Mouse (Mus musculus) hindbrain, embryonic 14.5 days (tissue): Measurements from ENCODE around the gene Sdhaf4. TPM values are rescaled to one million over a fixed set of nuclear protein-coding genes. Genes with fewer than 3 reads are reported as not detected.
"Not testable (repeated sequence)": the region's sequence is repeated elsewhere in the genome, so short reads cannot be mapped to it uniquely, and the experiment has no call there.

Experiments used
- ATAC-seq: fragments of 200-750 bp; cut with Nextera tagmentation; 2 replicates; pipeline ENCODE4 v1.8.0; 2017; ENCODE audit warnings: moderate number of reproducible peaks, mild to moderate bottlenecking, moderate TSS enrichment, moderate library complexity; ENCODE audit not compliant: low FRiP score
- DNase-seq: peaks from one replicate; pipeline ENCODE4 v3.0.0-alpha.2; 2015; ENCODE audit warnings: low spot score
- H3K27ac ChIP-seq: fragments of 300-500 bp; sonication (generic); 2 replicates; pipeline ENCODE4 v1.5.1; 2014; ENCODE audit warnings: mild to moderate bottlenecking, moderate library complexity
- H3K27me3 ChIP-seq: fragments of 300-500 bp; sonication (generic); 2 replicates; pipeline ENCODE4 v1.6.1; 2014; ENCODE audit warnings: mild to moderate bottlenecking, low read length, mixed read lengths; ENCODE audit not compliant: control insufficient read depth, insufficient read depth
- H3K36me3 ChIP-seq: fragments of 300-500 bp; sonication (generic); replicated peaks from 2 replicates; pipeline ENCODE4 v1.6.1; 2014; ENCODE audit not compliant: control insufficient read depth, insufficient read depth
- H3K4me1 ChIP-seq: fragments of 300-500 bp; sonication (generic); replicated peaks from 2 replicates; pipeline ENCODE4 v1.6.1; 2014; ENCODE audit warnings: antibody characterized with exemption, low read length, mixed read lengths; ENCODE audit not compliant: control insufficient read depth, insufficient read depth
- H3K4me2 ChIP-seq: fragments of 300-500 bp; sonication (generic); replicated peaks from 2 replicates; pipeline ENCODE4 v1.6.1; 2014; ENCODE audit warnings: mild to moderate bottlenecking, moderate library complexity
- H3K4me3 ChIP-seq: fragments of 300-500 bp; sonication (generic); replicated peaks from 2 replicates; pipeline ENCODE4 v1.5.1; 2014; ENCODE audit warnings: mild to moderate bottlenecking, low read length
- H3K9ac ChIP-seq: fragments of 300-500 bp; sonication (generic); 2 replicates; pipeline ENCODE4 v1.6.1; 2014
- H3K9me3 ChIP-seq: fragments of 300-500 bp; sonication (generic); 2 replicates; pipeline ENCODE4 v1.6.1; 2016; ENCODE audit warnings: low read length; ENCODE audit not compliant: control insufficient read depth
- WGBS: fragments of 180-500 bp; shearing (Covaris S2); extraction: QIAGEN DNeasy Blood & Tissue Kit; methylation state at CpG from one replicate; pipeline ENCODE4 v1.1.7; 2014; 5-methylcytosine and 5-hydroxymethylcytosine counted together
- polyA plus RNA-seq: library from polyadenylated mRNA; unstranded; fragments of >200 nt; fragmentation: Nextera tagmentation; extraction: Ambion mirVana; gene quantifications from 2 replicates; pipeline ENCODE4 v1.2.1, GENCODE M21; 2014

Sdhaf4 gene
- polyA plus RNA-seq, 1 experiment from 2014 or later: 115 TPM

DNA sequence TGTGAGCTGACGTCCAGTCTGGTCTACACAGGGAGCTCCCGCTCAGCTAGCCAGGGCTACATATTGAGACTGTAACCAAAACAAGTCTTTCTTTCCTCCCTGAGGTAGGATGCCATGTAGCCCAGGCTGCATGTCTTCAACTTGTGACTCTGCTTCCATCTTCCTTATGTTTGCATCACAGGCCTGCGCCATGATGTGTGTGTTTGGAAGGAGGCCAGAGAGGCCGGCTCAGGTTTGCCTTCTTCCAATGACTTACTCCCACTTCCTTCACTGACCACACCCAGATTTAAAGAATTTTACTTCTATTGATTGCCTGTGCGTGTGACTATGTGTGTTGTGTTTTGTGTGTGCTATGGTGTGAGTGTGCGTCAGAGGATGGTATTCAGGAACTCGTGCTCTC, 6.6 kb downstream of the Sdhaf4 start:
- H3K27me3 ChIP-seq: no peaks in the 10 kb centered on the region
- no peak overlapping the region for H3K4me3 ChIP-seq
- peaks cover 5% of the 10 kb centered on the region for H3K36me3 ChIP-seq
- no peak overlapping the region for H3K27ac ChIP-seq
- no peaks in the 10 kb centered on the region for H3K9me3 ChIP-seq
- DNase-seq: no peak
- H3K4me2 ChIP-seq: no peak overlapping the region
- H3K9ac ChIP-seq: no peak overlapping the region
- no peak for ATAC-seq
- 97% methylated on average over 7 of the region's 7 CpGs for WGBS
- no peaks in the 10 kb centered on the region for H3K4me1 ChIP-seq

DNA sequence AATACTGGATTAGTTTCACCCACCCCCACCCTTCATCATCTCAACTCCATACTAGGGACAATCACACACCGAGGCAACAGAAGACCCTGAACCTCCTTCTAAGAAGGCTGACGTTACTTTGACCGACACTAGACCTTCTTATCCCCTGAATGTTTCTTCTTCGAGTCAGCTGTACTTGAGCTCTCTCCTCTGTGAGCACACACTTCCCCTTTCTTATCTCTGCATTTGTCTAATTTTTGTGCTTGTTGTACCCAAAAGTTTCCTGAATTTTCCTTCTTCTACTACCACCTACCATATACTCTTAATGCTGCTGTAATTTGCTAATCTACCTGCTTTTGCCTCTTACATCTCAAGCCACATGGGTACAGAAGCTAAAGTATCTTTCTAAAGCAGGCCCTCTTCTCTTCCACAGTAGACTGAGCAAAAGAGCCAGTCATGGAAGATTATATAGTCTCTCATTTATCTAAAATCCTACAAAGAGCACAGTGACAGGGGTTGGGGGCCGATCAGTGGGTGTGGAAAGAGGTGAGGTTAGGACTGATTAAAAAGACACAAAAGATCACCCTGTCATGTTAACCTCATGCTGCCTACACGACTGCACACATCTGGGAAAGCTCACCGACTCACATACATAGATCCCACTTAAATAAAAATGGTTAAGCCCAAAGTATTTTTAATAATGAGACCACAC, 7.2 kb downstream of the Sdhaf4 start:
- no peaks in the 10 kb centered on the region for H3K4me1 ChIP-seq
- no peak overlapping the region for H3K9ac ChIP-seq
- H3K27me3 ChIP-seq: no peaks in the 10 kb centered on the region
- ATAC-seq: no peak
- no peak for DNase-seq
- H3K4me3 ChIP-seq: no peak overlapping the region
- H3K9me3 ChIP-seq: no peaks in the 10 kb centered on the region
- no peak overlapping the region for H3K4me2 ChIP-seq
- WGBS: 91% methylated on average over 7 of the region's 7 CpGs
- peaks cover 5% of the 10 kb centered on the region for H3K36me3 ChIP-seq
- no peak overlapping the region for H3K27ac ChIP-seq

- no peak overlapping the region for H3K4me3 ChIP-seq
- no peaks in the 10 kb centered on the region for H3K4me1 ChIP-seq
- no peaks in the 10 kb centered on the region for H3K9me3 ChIP-seq
- no peaks in the 10 kb centered on the region for H3K27me3 ChIP-seq
- no peak overlapping the region for H3K4me2 ChIP-seq
- H3K27ac ChIP-seq: no peak overlapping the region
- H3K9ac ChIP-seq: no peak overlapping the region
- ATAC-seq: no peak
- 98% methylated on average over 3 of the region's 3 CpGs for WGBS
- peaks cover 5% of the 10 kb centered on the region for H3K36me3 ChIP-seq
- DNase-seq: no peak
Observed at GRCm38 (mm10) chr1:23997493-23997892, 8.0 kb downstream of the Sdhaf4 start.

- Histone ChIP-seq H3K4me3 (no peak overlapping the region), H3K36me3 (peaks cover 5% of the 10 kb centered on the region), H3K4me2 (no peak overlapping the region), H3K27me3 (no peaks in the 10 kb centered on the region), H3K9ac (no peak overlapping the region), H3K9me3 (no peaks in the 10 kb centered on the region), H3K4me1 (no peaks in the 10 kb centered on the region), H3K27ac (no peak overlapping the region)
- WGBS: 93% methylated on average over 4 of the region's 4 CpGs
- DNase-seq (no peak), ATAC-seq (no peak)
Observed at GRCm38 (mm10) chr1:23995420-23995819, 10.0 kb downstream of the Sdhaf4 start.

DNA sequence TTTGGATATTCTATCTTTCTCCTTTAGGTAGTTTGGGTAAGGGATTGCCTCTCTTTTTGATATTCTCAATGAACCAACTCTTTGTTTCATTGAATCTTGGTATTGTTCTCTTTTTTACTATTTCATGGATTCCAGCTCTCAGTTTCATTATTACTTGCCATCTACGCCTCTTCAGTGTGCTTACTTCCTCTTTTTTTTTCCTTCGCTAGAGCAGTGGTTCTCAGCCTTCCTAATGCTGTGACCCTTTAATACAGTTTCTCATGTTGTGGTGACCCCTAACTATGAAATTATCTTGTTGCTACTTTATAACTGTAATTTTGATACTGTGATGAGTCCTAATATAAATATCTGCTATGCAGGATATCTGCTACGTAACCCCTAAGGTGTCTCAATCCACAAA, 22.3 kb downstream of the Sdhaf4 start:
- H3K36me3 ChIP-seq: no peaks in the 10 kb centered on the region
- no peak for ATAC-seq
- no peak for DNase-seq
- no peak overlapping the region for H3K27ac ChIP-seq
- H3K4me3 ChIP-seq: no peak overlapping the region
- no peaks in the 10 kb centered on the region for H3K4me1 ChIP-seq
- no peaks in the 10 kb centered on the region for H3K27me3 ChIP-seq
- no peak overlapping the region for H3K9ac ChIP-seq
- H3K4me2 ChIP-seq: no peak overlapping the region
- no peaks in the 10 kb centered on the region for H3K9me3 ChIP-seq
- 92% methylated on average over 3 of the region's 3 CpGs for WGBS

- Histone ChIP-seq H3K36me3 (no peaks in the 10 kb centered on the region), H3K4me1 (no peaks in the 10 kb centered on the region), H3K4me2 (no peak overlapping the region), H3K27me3 (no peaks in the 10 kb centered on the region), H3K27ac (no peak overlapping the region), H3K9me3 (no peaks in the 10 kb centered on the region), H3K4me3 (no peak overlapping the region), H3K9ac (no peak overlapping the region)
- DNase-seq (no peak), ATAC-seq (no peak)
- WGBS: 87% methylated on average over 6 of the region's 6 CpGs
Observed at GRCm38 (mm10) chr1:23978281-23978680, 27.2 kb downstream of the Sdhaf4 start.

- H3K9me3 ChIP-seq, H3K27ac ChIP-seq, H3K27me3 ChIP-seq, H3K9ac ChIP-seq, ATAC-seq, DNase-seq, H3K4me3 ChIP-seq, H3K4me1 ChIP-seq, H3K4me2 ChIP-seq, H3K36me3 ChIP-seq: not testable (repeated sequence)
- WGBS: 85% methylated on average over 3 of the region's 4 CpGs
Observed at GRCm38 (mm10) chr1:23971159-23971558, 34.3 kb downstream of the Sdhaf4 start.

GRCm38 (mm10) chr1:23968027-23968725, 37.3 kb downstream of the Sdhaf4 start:
- Histone ChIP-seq H3K27me3 (no peaks in the 10 kb centered on the region), H3K4me1 (no peaks in the 10 kb centered on the region), H3K4me3 (no peak overlapping the region), H3K36me3 (no peaks in the 10 kb centered on the region), H3K9me3 (no peaks in the 10 kb centered on the region), H3K4me2 (no peak overlapping the region), H3K9ac (no peak overlapping the region), H3K27ac (no peak overlapping the region)
- WGBS: 95% methylated on average over 9 of the region's 9 CpGs
- DNase-seq (no peak), ATAC-seq (no peak)

DNA sequence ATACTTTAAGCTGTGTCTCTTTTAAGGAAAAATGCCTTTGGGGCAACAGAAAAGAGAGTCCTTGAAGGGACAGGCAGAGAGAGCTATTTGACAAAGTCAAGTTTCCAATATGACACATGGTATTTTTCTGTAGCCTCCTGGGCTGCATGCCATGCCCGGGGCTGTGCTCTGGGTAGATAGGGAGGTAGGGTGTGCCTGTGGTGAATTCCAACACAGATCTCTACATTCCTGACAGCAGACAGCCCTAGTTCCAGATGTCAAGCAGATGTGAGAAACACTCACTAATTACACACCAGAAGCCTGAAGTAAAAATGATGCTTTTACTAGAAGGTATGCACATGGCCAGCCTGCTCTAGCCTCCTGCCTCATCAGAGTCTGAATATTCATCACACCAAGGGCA, 39.2 kb downstream of the Sdhaf4 start:
- Histone ChIP-seq H3K4me2 (no peak overlapping the region), H3K27me3 (no peaks in the 10 kb centered on the region), H3K27ac (no peak overlapping the region), H3K4me3 (no peak overlapping the region), H3K36me3 (no peaks in the 10 kb centered on the region), H3K9me3 (no peaks in the 10 kb centered on the region), H3K9ac (no peak overlapping the region), H3K4me1 (no peaks in the 10 kb centered on the region)
- 78% methylated on average over 1 of the region's 1 CpGs for WGBS
- DNase-seq: no peak
- no peak for ATAC-seq
